Mouse (Mus musculus): ENCODE data around the gene Tmem239.
A peak's percentile ranks its signal among the peaks of the same experiment; 100 is the strongest.

Tmem239 gene

GRCm38 (mm10) chr2:130452266-130452665 lies 46.0 kb downstream of the Tmem239 start:
- DNase-seq, result no peak

GRCm38 (mm10) chr2:130453421-130453820 lies 47.1 kb downstream of the Tmem239 start:
- no peak for DNase-seq

GRCm38 (mm10) chr2:130454748-130455370 lies 48.6 kb downstream of the Tmem239 start:
- DNase-seq, result peak; percentile 24

Measured in lung, postnatal 36 days (tissue).